Mouse (Mus musculus) bone marrow macrophage, adult 2 months (primary cell): ENCODE data around the gene Shisa7.
"Not testable (repeated sequence)": the region's sequence is repeated elsewhere in the genome, so short reads cannot be mapped to it uniquely, and the experiment has no call there.

Experiments
- CTCF ChIP-seq: IDR thresholded peaks from 2 replicates; pipeline ENCODE4 v1.5.1; 2012; ENCODE audit warnings: low read depth, mild to moderate bottlenecking, low read length, moderate library complexity
- POLR2A ChIP-seq: IDR thresholded peaks from 2 replicates; pipeline ENCODE4 v1.6.1; 2012; ENCODE audit warnings: mild to moderate bottlenecking, low read depth, low read length, borderline replicate concordance

DNA sequence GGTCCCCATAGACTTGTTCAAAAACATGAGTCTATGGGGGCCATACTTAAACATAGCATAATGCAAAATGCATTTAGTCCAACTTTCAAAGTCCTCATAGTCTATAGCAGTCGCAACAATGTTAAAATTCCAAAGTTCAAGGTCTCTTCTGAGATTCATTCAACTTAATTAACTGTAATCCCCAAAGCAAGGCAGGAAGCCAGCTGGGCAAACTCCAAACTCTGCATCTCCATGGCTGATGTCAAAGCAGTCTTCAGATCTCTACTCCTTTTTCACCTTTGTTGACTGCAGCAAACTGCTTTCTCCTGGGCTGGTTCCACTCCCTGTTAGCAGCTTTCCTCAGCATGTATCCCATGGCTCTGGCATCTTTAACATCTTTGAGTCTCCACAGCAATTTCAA lies 34.5 kb upstream of the Shisa7 start:
- TF ChIP-seq CTCF, POLR2A: not testable (repeated sequence)
